Mouse (Mus musculus) adrenal gland, postnatal 14 days (tissue): ENCODE data around the gene Wnt5a. TPM values are rescaled to one million over a fixed set of nuclear protein-coding genes. Genes with fewer than 3 reads are reported as not detected.
A peak's percentile ranks its signal among the peaks of the same experiment; 100 is the strongest.

Experiments
- DNase-seq: peaks from one replicate; pipeline ENCODE4 v3.0.0; 2021; ENCODE audit warnings: mixed read lengths
- total RNA-seq: library from RNA; stranded (reverse); gene quantifications from 2 replicates; pipeline ENCODE4 v1.2.3, GENCODE M21; 2021

Gene Wnt5a
- total RNA-seq, 1 experiment from 2014 or later = 21.5 TPM

- DNase-seq = peak; percentile 34
Observed at GRCm38 (mm10) chr14:28509441-28510340, 5.1 kb downstream of the Wnt5a start.

- peak; percentile 34 for DNase-seq
Observed at GRCm38 (mm10) chr14:28510341-28511028, 5.9 kb downstream of the Wnt5a start.

- peak; percentile 23 for DNase-seq
Observed at GRCm38 (mm10) chr14:28511029-28511651, 6.6 kb downstream of the Wnt5a start.

GRCm38 (mm10) chr14:28512805-28513590 is 8.4 kb downstream of the Wnt5a start:
- no peak for DNase-seq

GRCm38 (mm10) chr14:28514171-28514570 is 9.6 kb downstream of the Wnt5a start:
- no peak for DNase-seq

- no peak for DNase-seq
Observed at GRCm38 (mm10) chr14:28515331-28515730, 10.8 kb downstream of the Wnt5a start.

- DNase-seq = no peak
Observed at GRCm38 (mm10) chr14:28517631-28518560, 13.3 kb downstream of the Wnt5a start.

- DNase-seq = peak; percentile 27
Observed at GRCm38 (mm10) chr14:28521106-28521505, 16.6 kb downstream of the Wnt5a start.

- DNase-seq = no peak
Observed at GRCm38 (mm10) chr14:28522611-28523010, 18.1 kb downstream of the Wnt5a start.

- no peak for DNase-seq
Observed at GRCm38 (mm10) chr14:28525566-28525965, 21.0 kb downstream of the Wnt5a start.

- DNase-seq = no peak
Observed at GRCm38 (mm10) chr14:28528151-28528685, 23.7 kb downstream of the Wnt5a start.

- DNase-seq = no peak
Observed at GRCm38 (mm10) chr14:28531531-28531930, 27.0 kb downstream of the Wnt5a start.

- DNase-seq = peak; percentile 27
Observed at GRCm38 (mm10) chr14:28532943-28533342, 28.4 kb downstream of the Wnt5a start.

- no peak for DNase-seq
Observed at GRCm38 (mm10) chr14:28533876-28534275, 29.3 kb downstream of the Wnt5a start.

GRCm38 (mm10) chr14:28535814-28536213 is 31.3 kb downstream of the Wnt5a start:
- DNase-seq = no peak

- DNase-seq = no peak
Observed at GRCm38 (mm10) chr14:28539577-28539976, 35.0 kb downstream of the Wnt5a start.

GRCm38 (mm10) chr14:28542117-28542741 is 37.7 kb downstream of the Wnt5a start:
- DNase-seq = no peak

- no peak for DNase-seq
Observed at GRCm38 (mm10) chr14:28561861-28562260, 57.3 kb downstream of the Wnt5a start.
